Mouse (Mus musculus) thymus, postnatal 36 days (tissue): ENCODE results near the gene Rasl11b.

Experiments
- DNase-seq, 2 experiments: peaks; one replicate each; pipeline ENCODE4 v3.0.0; 2022; ENCODE audit warnings: mixed read lengths in 2 of 2

The Rasl11b gene

DNA sequence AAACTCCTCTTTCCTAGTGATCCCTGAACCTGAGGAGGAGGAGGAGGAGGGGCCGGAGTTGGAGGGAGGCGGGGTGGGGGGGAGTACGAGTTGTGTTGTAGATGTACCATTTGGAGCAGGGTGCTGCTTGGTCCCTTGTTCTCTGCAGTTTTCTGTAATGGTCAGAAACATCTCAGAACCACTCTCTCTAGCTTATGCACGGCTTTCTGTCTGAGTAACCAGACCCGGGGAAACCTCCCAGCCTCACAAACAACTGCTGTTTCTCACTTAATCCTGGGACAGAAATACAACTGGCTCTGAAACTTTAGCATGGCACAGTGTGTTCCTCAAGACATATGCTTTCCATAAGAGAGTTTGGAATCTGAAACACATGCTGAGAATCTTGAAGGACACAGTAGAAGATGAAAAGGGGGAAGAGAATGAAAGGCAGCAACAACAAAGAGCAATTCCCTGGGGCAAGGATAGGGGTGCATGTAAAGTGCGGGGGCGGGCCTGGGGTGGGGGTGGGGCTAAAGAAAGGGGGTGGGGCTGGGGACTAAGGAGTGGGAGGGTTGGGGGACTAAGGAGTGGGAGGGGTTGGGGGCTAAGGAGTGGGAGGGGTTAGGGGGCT lies 19.5 kb downstream of the Rasl11b start:
- DNase-seq: no peak

DNA sequence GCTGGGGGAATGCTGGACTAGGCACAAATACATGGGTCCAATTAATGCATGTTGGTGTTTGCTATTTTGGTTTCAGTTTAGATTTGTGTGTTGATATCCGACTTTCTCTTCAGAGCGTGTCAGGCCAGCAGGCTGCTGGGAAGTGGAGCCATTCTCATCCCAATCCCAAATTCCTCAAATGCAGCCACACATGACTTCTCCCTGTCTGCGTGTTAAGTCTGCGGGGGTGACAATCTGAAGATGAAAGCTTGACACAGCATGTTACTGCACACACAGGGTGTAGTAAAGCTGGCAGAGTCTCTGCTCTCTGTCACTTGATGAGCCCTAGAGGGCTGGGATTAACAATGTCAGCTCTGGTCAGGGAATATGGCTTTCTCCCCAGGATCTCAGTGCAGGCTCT lies 20.0 kb downstream of the Rasl11b start:
- no peak for DNase-seq

DNA sequence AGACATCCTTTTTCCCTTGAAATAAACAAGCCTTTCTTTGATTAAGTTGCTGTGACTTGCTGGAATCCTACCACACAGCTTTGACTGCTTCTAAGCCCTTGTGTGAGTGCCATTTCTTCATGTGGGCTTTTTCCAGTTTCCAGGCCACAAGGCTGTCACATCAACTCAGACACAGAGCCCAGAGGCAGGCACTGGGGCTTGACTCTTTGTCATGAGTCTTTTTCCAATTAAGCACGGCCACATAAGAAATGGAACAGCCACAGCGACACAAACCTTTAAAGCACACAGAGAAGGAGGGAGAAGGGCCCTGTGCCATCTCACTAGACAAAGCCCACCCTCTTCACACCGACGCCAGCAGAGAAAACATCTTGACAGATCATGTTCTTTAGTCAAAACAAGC lies 23.4 kb downstream of the Rasl11b start:
- DNase-seq: no peak

DNA sequence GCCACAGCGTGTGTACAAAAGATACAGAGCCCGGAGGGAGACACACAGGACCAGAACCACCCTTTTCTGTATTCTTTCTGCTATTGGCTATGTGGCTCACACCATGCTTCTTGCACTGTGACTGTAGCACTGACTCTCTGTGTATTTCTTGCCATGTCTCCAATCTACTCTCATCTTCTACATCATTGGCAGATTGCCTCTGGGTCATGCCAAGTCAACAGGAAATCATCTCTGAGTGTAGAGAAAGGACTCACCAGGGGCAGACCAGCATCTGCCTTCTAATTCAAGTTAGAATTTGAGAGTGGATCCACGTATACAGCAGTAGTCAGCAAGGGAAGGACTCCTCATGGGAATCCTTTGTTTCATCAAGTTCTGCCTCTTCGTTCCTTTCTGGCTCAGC lies 27.5 kb downstream of the Rasl11b start:
- no peak for DNase-seq

DNA sequence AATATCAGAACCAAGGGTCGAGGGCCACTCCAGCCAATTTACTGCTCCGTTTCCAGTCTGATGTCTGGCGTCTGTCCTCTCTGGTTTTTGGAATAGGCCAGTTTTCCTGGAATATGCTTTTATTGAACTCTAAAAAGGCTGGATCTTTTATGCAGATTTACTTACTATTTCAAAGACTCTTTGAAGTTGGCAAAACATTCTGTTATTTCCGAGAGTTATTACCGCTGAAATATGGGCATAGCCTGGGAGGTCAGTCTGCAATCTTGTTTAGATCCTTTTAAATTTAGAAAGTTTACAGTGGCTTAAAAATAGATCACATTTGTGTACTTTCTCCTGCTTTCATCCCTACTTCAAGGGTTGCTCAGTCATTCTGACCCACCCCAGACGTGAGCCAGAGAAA lies 29.4 kb downstream of the Rasl11b start:
- DNase-seq: no peak

DNA sequence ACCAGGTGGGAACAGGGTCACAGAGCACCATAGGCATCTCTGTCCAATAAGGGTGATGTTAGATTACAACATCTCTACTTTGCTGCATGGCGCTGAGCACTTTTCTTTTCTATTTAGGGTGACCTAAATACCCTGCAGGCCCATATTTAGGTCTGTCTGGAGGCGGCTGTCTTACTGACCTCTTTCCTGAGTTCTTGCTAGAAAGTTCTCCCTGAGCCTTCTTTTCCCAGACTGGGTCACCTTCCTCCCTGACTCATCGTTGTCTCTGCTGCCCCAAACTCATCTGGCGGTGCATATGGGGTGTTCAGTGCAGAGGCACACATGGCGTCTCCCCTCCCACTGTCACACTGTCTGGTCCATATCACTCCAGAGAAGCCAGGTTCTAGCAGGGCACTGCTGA lies 31.1 kb downstream of the Rasl11b start:
- DNase-seq: no peak

DNA sequence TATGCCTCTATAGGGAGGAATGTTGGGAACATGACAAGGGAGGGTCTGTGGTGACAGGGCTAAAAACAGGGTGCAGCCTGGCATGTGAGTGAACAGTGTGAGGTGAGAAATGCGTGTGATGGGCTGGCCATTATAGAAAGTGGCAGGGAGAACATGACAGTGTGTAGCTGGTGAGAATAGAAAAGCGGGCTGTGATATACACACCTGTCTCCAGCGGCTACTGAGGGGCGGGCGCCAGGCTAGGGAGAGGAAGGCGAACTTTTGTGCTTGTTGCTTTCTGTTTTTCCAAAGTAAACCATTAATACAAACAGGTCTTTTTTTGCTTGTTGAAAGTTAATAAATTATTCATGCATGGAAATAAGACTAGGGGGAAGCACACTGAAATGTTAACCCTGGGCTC lies 32.3 kb downstream of the Rasl11b start:
- DNase-seq: no peak

DNA sequence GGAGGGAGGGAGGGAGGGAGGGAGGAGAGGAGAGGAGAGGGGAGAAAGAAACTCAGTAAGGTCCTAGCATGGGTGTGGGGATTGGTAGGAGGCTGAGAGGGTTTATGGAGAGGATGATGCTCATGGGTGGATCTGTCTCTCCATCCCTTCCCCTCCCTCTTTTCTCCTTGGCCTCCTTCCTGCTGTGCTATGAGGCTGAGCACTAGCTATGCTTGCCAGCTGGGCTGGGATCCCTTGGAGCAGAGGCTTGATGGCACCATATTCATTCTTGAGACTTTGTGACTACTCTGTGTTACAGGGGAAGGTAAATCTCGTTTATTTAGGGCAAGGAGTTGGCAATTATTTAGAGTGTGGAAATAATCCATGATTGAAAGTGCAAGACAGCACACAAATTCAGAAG lies 33.9 kb downstream of the Rasl11b start:
- no peak for DNase-seq

DNA sequence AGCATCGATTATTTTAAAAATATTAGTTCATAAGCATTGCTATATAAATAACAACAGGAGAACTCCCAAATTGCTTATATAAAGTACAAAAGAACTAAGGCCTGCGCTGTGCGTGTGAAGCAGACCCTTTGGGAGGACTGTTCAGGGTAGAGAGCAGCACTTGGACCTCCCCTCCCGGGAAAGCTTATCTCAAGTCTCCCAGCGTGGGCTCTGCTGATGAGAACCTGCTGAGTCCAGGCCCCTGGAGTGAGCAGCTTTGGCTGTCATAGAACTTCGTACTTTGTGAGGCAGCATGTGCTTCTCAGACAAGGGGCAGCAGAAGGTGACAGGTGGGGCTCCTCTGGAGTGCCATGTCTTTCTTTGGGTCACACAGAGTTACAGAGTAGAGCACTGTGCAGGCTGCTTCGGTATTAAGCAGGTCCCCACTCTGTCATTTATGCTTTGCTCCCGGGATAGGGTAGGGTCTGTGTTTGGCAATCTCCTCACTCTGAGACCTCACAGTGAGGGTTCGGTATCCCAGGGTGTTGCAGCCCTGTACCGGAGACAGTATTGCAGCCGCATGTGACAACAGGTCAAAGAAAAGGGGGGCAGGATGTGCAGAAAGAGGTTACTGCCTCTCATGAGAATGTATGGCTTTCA lies 34.8 kb downstream of the Rasl11b start:
- DNase-seq: no peak

DNA sequence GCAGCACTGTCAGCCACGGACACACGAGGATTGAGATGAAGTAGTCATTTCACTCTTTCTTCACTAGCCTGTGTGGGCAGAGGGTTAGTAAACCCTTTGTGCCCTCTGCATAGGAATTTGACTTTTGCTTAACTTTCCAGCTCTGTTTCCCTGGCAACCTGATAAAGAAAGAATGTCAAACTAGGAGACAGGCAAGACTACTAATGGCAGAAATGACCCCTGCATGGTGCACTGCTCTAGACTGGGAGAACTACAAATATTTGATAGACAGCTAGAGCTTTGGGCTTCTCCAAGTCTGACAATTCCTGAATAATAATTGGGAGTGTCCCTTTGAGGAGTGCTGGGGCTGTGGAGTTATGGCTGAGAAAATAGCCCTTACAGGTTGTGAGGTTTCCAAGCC lies 35.4 kb downstream of the Rasl11b start:
- DNase-seq: no peak

DNA sequence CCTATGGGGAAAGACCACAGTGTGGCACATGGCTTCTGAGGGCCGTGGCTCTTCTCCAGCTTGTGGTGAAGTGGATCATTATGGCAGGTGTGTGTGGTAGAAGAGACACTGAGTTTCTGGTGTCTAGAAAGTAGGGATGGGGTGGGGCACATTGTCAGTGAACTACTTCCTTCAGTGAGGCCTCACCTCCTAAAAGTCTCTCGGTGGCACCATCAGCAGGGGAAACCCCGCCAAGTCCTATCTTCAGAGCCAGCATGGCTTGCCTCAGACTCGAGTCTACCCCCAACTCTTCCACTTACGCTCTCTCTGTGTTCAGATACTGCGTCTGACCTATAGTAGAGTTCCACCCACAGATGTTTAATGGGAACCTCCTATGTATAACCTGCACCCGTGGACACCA lies 38.7 kb downstream of the Rasl11b start:
- no peak for DNase-seq

DNA sequence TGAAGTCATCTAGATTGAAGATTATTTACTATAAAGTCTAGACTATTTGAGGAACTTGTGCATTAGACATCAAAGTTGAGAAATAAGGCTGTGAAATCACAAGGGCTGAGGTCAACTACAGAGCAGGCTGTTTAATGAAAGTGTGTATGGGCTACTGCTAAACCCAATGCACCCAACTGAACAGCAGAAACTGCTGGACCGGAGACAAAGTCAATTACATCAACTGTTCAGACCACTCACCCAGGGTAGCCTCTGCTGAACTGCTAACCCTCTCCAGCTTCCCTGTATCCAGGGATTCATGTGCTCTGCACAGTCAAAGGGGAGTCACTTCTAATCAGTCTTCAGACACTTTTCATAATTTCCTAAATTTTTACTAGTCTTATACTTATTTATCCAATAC lies 44.3 kb downstream of the Rasl11b start:
- DNase-seq: no peak

DNA sequence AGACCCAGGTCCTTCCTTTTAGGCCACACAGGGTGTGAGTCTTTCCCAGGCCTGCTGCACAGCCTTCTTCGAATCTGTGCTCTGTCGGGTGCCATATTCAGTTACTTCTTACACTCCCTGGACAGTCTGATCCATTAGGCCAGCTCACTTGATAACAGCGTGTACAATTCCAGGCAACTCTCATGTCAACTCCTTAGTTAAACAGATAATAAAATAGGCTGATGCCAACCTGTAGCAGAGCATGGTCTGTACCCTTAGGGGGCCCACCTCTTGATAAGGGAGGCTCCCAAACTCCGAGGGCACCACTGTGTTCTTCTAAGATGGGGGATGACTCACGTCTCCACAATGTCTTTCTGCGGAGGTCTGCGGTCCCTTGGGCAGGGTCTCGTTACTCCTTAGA lies 45.2 kb downstream of the Rasl11b start:
- DNase-seq: no peak

DNA sequence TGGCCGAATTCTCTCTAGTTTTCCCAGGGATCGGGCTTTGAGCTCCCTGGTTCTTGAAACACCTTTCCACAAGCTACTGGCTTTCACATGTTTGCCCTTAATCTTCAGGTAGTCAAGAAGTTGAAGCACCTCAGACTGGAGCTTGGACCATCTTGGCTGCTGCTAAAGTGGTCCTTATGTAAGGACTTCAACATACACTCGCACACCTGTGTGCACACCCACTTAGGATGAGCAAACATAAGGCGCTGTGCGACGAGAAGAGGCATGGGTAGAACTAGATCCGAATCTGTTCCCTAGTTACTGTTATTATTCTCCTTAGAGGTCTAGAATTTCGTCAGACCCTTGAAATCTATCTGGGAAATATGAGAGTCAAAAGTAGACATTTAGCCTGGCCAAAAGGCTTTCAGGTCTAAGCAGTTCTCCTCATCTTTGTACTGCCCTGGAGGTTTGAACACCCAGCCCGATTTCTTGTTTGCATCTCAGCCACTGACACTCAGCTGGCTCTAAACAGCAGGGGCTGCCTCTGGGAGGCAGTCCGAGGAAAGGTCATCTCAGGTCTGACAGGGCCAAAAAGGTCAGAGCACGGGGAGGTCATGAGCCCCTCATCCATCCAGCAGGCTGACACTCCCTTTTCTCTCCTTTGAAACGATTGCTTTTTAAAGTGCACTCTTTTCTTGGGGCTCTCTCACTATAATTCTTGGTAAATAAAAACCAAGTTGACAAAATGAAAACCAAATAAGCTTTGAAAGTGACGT lies 46.0 kb downstream of the Rasl11b start:
- no peak for DNase-seq

DNA sequence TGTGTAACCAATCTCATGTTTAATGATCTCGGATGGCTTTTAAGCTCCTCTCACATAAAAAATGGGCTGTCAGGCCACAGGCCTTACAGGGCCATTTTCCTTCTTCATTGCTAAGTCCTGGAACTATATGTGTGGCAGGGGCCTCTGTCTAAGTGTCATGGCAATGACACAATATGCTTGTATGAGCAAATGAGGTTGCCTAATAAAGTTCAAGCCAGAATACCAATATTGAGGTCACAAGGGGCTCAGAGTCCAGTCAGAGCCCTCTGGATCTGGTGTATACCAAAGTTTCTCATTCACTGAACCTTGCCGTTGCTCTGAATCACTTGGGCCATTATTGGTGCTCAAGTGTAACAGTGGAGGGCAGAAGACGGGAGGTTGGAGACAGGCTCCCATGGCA lies 47.6 kb downstream of the Rasl11b start:
- no peak for DNase-seq

DNA sequence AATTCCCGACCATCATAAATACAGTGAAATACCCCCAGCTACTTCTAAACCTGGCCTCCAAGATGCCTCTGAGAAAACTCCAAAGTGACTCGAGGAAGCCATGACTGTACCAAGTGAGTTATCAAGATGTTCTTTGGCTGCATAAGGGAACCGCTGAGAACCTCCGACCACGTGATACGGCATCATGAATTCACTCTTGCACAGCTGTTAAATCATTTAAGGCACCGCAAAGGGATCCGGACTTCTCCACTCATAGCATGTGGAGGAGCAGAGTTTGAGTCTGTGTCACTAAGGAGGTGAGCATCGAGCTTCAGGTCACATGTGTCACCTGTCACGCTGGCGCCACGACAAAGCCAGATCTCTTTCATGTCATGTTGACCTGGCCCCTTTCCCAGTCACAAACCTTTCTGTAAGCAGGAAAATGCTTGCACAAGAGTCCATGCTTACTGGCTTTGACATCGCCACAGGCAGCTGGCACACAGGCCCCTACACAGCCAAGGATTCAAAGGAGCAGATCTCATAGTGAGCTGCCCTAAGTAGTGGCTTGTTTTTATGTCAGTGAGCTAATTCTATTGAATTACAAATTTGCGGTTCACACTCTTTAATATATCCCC lies 49.4 kb downstream of the Rasl11b start:
- DNase-seq: no peak

DNA sequence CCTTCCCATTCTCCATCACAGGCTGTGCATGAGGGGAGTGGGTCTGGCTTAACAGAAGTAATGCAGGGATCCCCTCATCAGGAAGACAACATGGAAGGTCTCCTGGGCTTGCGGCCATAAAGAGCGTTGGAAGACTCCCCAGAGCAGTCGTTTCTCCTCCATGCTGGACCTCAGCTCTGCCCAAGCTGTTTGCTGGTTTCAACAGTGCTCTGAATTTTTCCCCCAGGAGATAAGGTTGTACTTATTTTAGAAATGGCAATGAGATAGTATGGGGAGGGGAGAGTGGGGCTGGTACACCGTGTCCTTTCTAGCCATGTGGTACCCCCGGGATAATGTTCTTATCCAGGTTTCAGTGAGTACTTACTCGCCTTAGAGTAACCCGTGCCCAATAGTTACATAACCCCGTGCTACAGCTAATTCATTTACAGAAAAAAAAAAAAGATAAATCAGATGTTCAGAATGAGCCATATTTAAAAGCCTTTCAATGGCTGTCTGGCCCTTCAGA lies 50.6 kb downstream of the Rasl11b start:
- DNase-seq: no peak

DNA sequence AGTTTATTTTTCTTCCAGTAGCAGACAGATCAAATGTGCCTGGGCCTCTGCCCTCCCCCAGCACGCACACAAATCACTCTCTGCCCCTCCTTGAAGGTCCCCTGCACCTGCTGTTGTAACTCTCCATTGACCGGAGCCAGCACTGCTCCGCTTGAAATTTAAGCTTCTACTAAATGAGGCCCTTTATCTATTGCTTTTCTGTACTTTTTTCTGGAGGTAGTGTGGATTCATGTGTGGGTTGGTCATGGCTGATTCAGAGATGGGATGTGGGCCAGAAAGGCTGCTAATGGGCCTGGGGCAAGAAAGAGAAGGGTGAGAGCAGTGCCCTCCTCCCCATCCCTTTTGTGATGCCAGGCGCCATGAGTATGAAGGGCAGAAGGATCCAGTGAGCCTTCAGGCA lies 51.4 kb downstream of the Rasl11b start:
- no peak for DNase-seq

DNA sequence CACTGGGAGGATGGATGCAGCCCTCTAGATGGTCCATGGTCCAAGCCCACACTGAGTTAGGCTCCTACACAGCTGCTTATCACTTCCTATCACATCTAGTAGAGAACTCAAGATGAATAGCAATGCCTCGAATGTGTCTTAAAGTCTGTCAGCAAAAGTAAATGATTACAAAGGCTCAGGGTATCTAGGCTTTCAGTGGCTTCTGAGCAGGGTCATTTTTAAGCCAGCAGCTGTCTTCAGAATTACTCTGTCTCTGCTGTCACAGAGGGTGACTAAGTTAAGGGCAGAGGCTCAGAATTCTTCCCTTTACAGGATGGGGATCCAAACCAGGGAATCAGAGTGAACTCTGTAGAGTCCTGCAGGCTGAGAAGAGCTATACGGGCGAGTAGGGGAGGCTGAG lies 51.9 kb downstream of the Rasl11b start:
- DNase-seq: no peak
